Mouse (Mus musculus) kidney, adult 2 months (tissue): ENCODE results near the gene Pou3f1.

Experiments
- CTCF ChIP-seq: fragments of 200-500 bp; conservative IDR thresholded peaks from 2 replicates; pipeline ENCODE4 v1.5.1; 2011; ENCODE audit warnings: low read depth, mild to moderate bottlenecking, control low read depth, low read length, moderate library complexity, mixed read lengths; ENCODE audit not compliant: insufficient read depth, insufficient read length
- POLR2A ChIP-seq: fragments of 200-500 bp; IDR thresholded peaks from one replicate; pipeline ENCODE4 v1.6.1; 2011; ENCODE audit warnings: low read depth, low read length, control low read depth

- TF ChIP-seq POLR2A (no peak), CTCF (no peak)
Measured at GRCm38 (mm10) chr4:124611768-124612167, 44.8 kb upstream of the Pou3f1 start.
